Mouse (Mus musculus) heart, embryonic 13.5 days (tissue): ENCODE measurements around the gene Lyl1. TPM values are rescaled to one million over a fixed set of nuclear protein-coding genes. Genes with fewer than 3 reads are reported as not detected.

Source experiments
- ATAC-seq: fragments of 200-750 bp; cut with Nextera tagmentation; 2 replicates; pipeline ENCODE4 v1.8.0; 2017; ENCODE audit warnings: moderate TSS enrichment; ENCODE audit not compliant: insufficient number of reproducible peaks, low FRiP score, low TSS enrichment; ENCODE audit errors: extremely low read depth
- H3K27ac ChIP-seq: fragments of 300-500 bp; sonication (generic); replicated peaks from 2 replicates; pipeline ENCODE4 v1.5.1; 2015; ENCODE audit warnings: moderate library complexity, mild to moderate bottlenecking, inconsistent platforms
- H3K27me3 ChIP-seq: fragments of 300-500 bp; sonication (generic); replicated peaks from 2 replicates; pipeline ENCODE4 v1.6.1; 2015; ENCODE audit warnings: mild to moderate bottlenecking, inconsistent platforms
- H3K36me3 ChIP-seq: fragments of 300-500 bp; sonication (generic); 2 replicates; pipeline ENCODE4 v1.6.1; 2015; ENCODE audit warnings: mild to moderate bottlenecking, inconsistent platforms
- H3K4me1 ChIP-seq: fragments of 300-500 bp; sonication (generic); 2 replicates; pipeline ENCODE4 v1.6.1; 2015; ENCODE audit warnings: inconsistent platforms
- H3K4me2 ChIP-seq: fragments of 300-500 bp; sonication (generic); 2 replicates; pipeline ENCODE4 v1.6.1; 2015; ENCODE audit warnings: inconsistent platforms, mild to moderate bottlenecking, moderate library complexity
- H3K4me3 ChIP-seq: fragments of 300-500 bp; sonication (generic); 2 replicates; pipeline ENCODE4 v1.5.1; 2015; ENCODE audit warnings: moderate library complexity, mild to moderate bottlenecking, inconsistent platforms
- H3K9ac ChIP-seq: fragments of 300-500 bp; sonication (generic); 2 replicates; pipeline ENCODE4 v1.6.1; 2015; ENCODE audit warnings: inconsistent platforms, mild to moderate bottlenecking, moderate library complexity
- H3K9me3 ChIP-seq: fragments of 300-500 bp; sonication (generic); 2 replicates; pipeline ENCODE4 v1.6.1; 2016; ENCODE audit warnings: inconsistent platforms
- WGBS: fragments of 180-500 bp; shearing (Covaris S2); methylation state at CpG from one replicate; pipeline ENCODE4 v1.1.7; 2015; ENCODE audit warnings: mixed read lengths; 5-methylcytosine and 5-hydroxymethylcytosine counted together
- polyA plus RNA-seq: library from polyadenylated mRNA; unstranded; fragments of >200 nt; fragmentation: Nextera tagmentation; extraction: Ambion mirVana; gene quantifications from 2 replicates; pipeline ENCODE4 v1.2.1, GENCODE M21; 2015

Lyl1 gene
- polyA plus RNA-seq, 1 experiment from 2014 or later, result 17.1 TPM

GRCm38 (mm10) chr8:84713381-84713780 lies 12.1 kb downstream of the Lyl1 start:
- peak overlapping the region; percentile 95 for H3K27ac ChIP-seq
- peaks cover 69% of the 10 kb centered on the region for H3K4me1 ChIP-seq
- WGBS, result 61% methylated on average over 4 of the region's 4 CpGs
- no peak for ATAC-seq
- no peaks in the 10 kb centered on the region for H3K9me3 ChIP-seq
- H3K9ac ChIP-seq, result peak overlapping the region; percentile 64
- H3K27me3 ChIP-seq, result peaks cover 54% of the 10 kb centered on the region
- 0 out of 2 replicates have a peak overlapping the region, but pooled peaks have one; percentile 16 for H3K4me2 ChIP-seq
- peaks cover 23% of the 10 kb centered on the region for H3K36me3 ChIP-seq
- H3K4me3 ChIP-seq, result no peak overlapping the region

DNA sequence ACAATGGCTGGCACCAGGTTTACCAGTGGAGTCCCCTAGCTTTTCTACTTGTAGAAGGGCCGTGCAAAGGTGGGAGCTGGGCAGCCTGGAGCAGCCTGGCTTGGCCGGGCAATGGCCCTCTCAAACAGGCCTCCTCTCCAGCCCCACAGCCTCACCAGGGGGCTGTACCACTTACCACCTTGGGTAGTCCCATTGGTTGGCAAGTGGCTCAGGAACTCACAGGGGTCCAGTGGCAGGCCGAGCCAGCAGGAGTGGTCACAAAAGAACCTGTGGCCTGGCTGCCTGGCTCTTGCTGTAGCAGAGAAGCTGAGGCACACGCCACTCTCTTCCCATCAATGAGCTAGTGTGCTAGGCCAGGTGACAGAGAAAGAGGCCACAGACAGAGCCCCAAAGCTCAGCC lies 12.9 kb downstream of the Lyl1 start:
- Histone ChIP-seq H3K36me3 (peaks cover 29% of the 10 kb centered on the region), H3K9me3 (no peaks in the 10 kb centered on the region), H3K27me3 (peaks cover 51% of the 10 kb centered on the region), H3K4me1 (peaks cover 69% of the 10 kb centered on the region), H3K27ac (peak overlapping the region; percentile 95), H3K4me3 (no peak overlapping the region), H3K4me2 (no peak overlapping the region), H3K9ac (peak overlapping the region; percentile 64; the same call in 1 of the 2 replicates)
- 75% methylated on average over 4 of the region's 4 CpGs for WGBS
- no peak for ATAC-seq

GRCm38 (mm10) chr8:84715893-84716468 lies 14.7 kb downstream of the Lyl1 start:
- no peaks in the 10 kb centered on the region for H3K9me3 ChIP-seq
- peaks cover 42% of the 10 kb centered on the region for H3K36me3 ChIP-seq
- peak overlapping the region; percentile 50 for H3K9ac ChIP-seq
- no peak overlapping the region for H3K27ac ChIP-seq
- H3K4me1 ChIP-seq, result peaks cover 71% of the 10 kb centered on the region
- WGBS, result 16% methylated on average over 27 of the region's 27 CpGs
- no peak for ATAC-seq
- peaks cover 61% of the 10 kb centered on the region for H3K27me3 ChIP-seq
- peak overlapping the region; percentile 49 for H3K4me2 ChIP-seq
- peak overlapping the region; percentile 10; the same call in 1 of the 2 replicates for H3K4me3 ChIP-seq

- no peaks in the 10 kb centered on the region for H3K9me3 ChIP-seq
- 92% methylated on average over 11 of the region's 11 CpGs for WGBS
- no peak overlapping the region for H3K4me2 ChIP-seq
- peaks cover 48% of the 10 kb centered on the region for H3K36me3 ChIP-seq
- H3K4me1 ChIP-seq, result peaks cover 70% of the 10 kb centered on the region
- H3K27ac ChIP-seq, result peak overlapping the region; percentile 20; the same call in 1 of the 2 replicates
- no peak overlapping the region for H3K4me3 ChIP-seq
- 0 out of 2 replicates have a peak overlapping the region, but pooled peaks have one; percentile 10 for H3K9ac ChIP-seq
- H3K27me3 ChIP-seq, result peaks cover 61% of the 10 kb centered on the region
- ATAC-seq, result no peak
These were observed 15.5 kb downstream of the Lyl1 start for GRCm38 (mm10) chr8:84716790-84717189.

GRCm38 (mm10) chr8:84718476-84718875 lies 17.2 kb downstream of the Lyl1 start:
- Histone ChIP-seq H3K4me3 (no peak overlapping the region), H3K36me3 (peaks cover 53% of the 10 kb centered on the region), H3K27me3 (peaks cover 57% of the 10 kb centered on the region), H3K9ac (peak overlapping the region; percentile 2; the same call in 1 of the 2 replicates), H3K9me3 (no peaks in the 10 kb centered on the region), H3K27ac (no peak overlapping the region), H3K4me2 (no peak overlapping the region), H3K4me1 (peaks cover 71% of the 10 kb centered on the region)
- ATAC-seq, result no peak
- 87% methylated on average over 5 of the region's 5 CpGs for WGBS

GRCm38 (mm10) chr8:84718959-84719690 lies 17.9 kb downstream of the Lyl1 start:
- peaks cover 71% of the 10 kb centered on the region for H3K4me1 ChIP-seq
- H3K4me3 ChIP-seq, result no peak overlapping the region
- 73% methylated on average over 5 of the region's 5 CpGs for WGBS
- no peaks in the 10 kb centered on the region for H3K9me3 ChIP-seq
- H3K4me2 ChIP-seq, result no peak overlapping the region
- H3K27ac ChIP-seq, result no peak overlapping the region; the same call in 1 of the 2 replicates
- peaks cover 49% of the 10 kb centered on the region for H3K36me3 ChIP-seq
- peak overlapping the region; percentile 2; the same call in 1 of the 2 replicates for H3K9ac ChIP-seq
- H3K27me3 ChIP-seq, result peaks cover 51% of the 10 kb centered on the region
- ATAC-seq, result no peak

DNA sequence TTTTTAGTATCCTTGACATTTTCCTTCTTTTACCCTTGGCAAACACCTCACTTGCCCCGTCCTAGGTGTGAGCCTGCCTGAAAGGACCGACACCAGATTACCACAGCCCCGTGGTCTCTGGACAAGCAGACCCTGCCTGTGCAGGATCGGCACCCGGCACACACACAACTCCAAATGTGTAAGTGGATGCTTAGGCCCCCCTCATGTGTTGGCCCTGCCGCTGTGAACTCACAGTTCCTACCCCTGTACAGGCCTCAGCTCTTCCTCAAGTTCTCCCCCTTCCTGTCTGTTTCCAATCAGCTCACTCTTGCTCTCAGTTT lies 21.2 kb downstream of the Lyl1 start:
- H3K4me2 ChIP-seq, result peak overlapping the region; percentile 62
- H3K27ac ChIP-seq, result peak overlapping the region; percentile 94
- H3K9ac ChIP-seq, result peak overlapping the region; percentile 74
- H3K36me3 ChIP-seq, result peaks cover 67% of the 10 kb centered on the region
- peak overlapping the region; percentile 35 for H3K4me3 ChIP-seq
- no peaks in the 10 kb centered on the region for H3K9me3 ChIP-seq
- 54% methylated on average over 6 of the region's 6 CpGs for WGBS
- ATAC-seq, result 0 out of 2 replicates have a peak, but pooled peaks have one; percentile 12
- peaks cover 85% of the 10 kb centered on the region for H3K4me1 ChIP-seq
- H3K27me3 ChIP-seq, result peaks cover 23% of the 10 kb centered on the region

DNA sequence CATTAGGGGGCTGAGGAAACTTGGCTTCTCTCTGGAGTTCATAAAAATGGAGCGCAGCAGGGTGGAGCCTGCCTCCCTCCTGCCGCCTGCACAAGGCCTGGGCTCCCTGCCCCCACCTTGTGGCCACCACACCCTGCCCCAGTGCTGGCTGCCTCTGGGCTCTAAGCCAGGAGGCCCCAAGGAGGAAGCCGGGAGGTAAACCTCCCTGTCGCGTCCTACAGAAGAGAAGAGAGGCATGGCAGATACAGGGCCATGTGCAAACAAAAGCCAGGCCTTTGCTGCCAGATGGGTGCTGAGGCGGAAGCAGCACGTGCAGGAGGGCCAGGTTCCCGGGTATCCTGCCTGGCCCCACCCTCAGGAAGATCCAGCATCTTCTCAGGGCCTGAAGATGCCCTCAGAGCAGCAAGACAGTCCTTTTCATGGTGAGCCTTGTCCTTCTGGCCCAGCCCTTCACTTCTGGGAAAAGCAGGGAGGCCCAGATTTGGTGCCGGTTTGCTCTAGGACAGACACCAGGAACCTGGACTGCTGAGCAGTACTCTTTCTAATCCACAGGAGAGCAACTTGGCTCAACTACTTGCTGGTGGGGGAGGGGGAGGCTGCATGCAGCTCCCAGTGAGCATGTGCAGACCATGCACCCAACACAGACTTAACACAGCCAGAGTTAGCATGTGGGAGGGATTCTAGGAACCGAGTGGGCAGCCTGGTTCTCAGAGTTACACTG lies 21.8 kb downstream of the Lyl1 start, which contains the start of gene G430095P16Rik:
Gene G430095P16Rik, plus strand, starts transcription at position 158 of the 721 bp plus-strand sequence.
- peak within 1 kb of the TSS; percentile 62 for H3K4me2 ChIP-seq
- H3K27me3 ChIP-seq, result peaks cover 17% of the 10 kb centered on the region
- peaks cover 90% of the 10 kb centered on the region for H3K4me1 ChIP-seq
- H3K4me3 ChIP-seq, result peak within 1 kb of the TSS; percentile 35
- peak within 1 kb of the TSS; percentile 94 for H3K27ac ChIP-seq
- peak; percentile 79 for ATAC-seq
- H3K9ac ChIP-seq, result peak within 1 kb of the TSS; percentile 74
- peaks cover 66% of the 10 kb centered on the region for H3K36me3 ChIP-seq
- no peaks in the 10 kb centered on the region for H3K9me3 ChIP-seq
- WGBS, result 10% methylated on average over 10 of the region's 10 CpGs

GRCm38 (mm10) chr8:84723571-84723900 lies 22.3 kb downstream of the Lyl1 start:
- peak overlapping the region; percentile 35 for H3K4me3 ChIP-seq
- peak overlapping the region; percentile 74 for H3K9ac ChIP-seq
- no peaks in the 10 kb centered on the region for H3K9me3 ChIP-seq
- peaks cover 63% of the 10 kb centered on the region for H3K36me3 ChIP-seq
- peak overlapping the region; percentile 94 for H3K27ac ChIP-seq
- ATAC-seq, result peak; percentile 45; the same call in 1 of the 2 replicates
- peaks cover 95% of the 10 kb centered on the region for H3K4me1 ChIP-seq
- WGBS, result 32% methylated on average over 7 of the region's 7 CpGs
- H3K4me2 ChIP-seq, result peak overlapping the region; percentile 62
- peaks cover 13% of the 10 kb centered on the region; the same call in 1 of the 2 replicates for H3K27me3 ChIP-seq

DNA sequence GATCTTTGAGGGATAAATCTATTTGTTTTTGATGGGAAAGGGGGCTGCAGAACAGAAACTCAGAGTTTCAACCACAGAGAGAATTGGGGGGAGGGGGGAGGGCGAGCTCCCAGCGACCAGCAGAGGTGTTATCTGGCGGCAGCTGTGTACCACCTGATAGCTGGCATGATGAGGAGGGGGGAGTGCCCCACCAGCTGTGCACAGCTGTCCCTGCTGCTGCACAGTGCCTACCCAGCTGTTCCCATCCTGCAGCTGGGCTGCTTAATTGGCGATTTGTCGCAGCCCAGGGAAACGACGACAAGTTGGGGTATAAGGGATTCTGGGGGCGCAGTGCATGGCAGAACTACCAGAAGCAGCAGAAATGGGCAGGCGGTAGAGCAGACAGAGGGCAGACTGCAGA lies 23.4 kb downstream of the Lyl1 start:
- H3K27me3 ChIP-seq, result peaks cover 10% of the 10 kb centered on the region; the same call in 1 of the 2 replicates
- no peak for ATAC-seq
- peaks cover 57% of the 10 kb centered on the region for H3K36me3 ChIP-seq
- H3K4me3 ChIP-seq, result peak overlapping the region; percentile 10
- peak overlapping the region; percentile 74 for H3K9ac ChIP-seq
- WGBS, result 50% methylated on average over 9 of the region's 9 CpGs
- peak overlapping the region; percentile 94 for H3K27ac ChIP-seq
- no peaks in the 10 kb centered on the region for H3K9me3 ChIP-seq
- H3K4me2 ChIP-seq, result peak overlapping the region; percentile 62
- H3K4me1 ChIP-seq, result peaks cover 97% of the 10 kb centered on the region
